Mouse (Mus musculus) kidney, postnatal 25 days (tissue): ENCODE data around the gene Gemin5.
"Not testable (repeated sequence)": the region's sequence is repeated elsewhere in the genome, so short reads cannot be mapped to it uniquely, and the experiment has no call there.

Experiments used
- DNase-seq, 2 experiments: peaks; one replicate each; pipeline ENCODE4 v3.0.0; 2021; ENCODE audit warnings: mixed read lengths in 2 of 2

Gemin5 gene

GRCm38 (mm10) chr11:58107009-58107408, 61.3 kb downstream of the Gemin5 start:
- DNase-seq, result no peak

GRCm38 (mm10) chr11:58104351-58104791, 64.0 kb downstream of the Gemin5 start:
- DNase-seq, result peak in 1 of 2 experiments; percentile 25

- peak; percentile 99 to 100 for DNase-seq
Measured at GRCm38 (mm10) chr11:58103697-58104306, 64.5 kb downstream of the Gemin5 start, which contains the start of gene Cnot8. TSS of gene Cnot8 (plus strand) at chr11:58104153.

- DNase-seq, result peak in 1 of 2 experiments; percentile 54
Measured at GRCm38 (mm10) chr11:58103344-58103653, 65.0 kb downstream of the Gemin5 start.

GRCm38 (mm10) chr11:58102581-58103343, 65.6 kb downstream of the Gemin5 start:
- no peak for DNase-seq

- no peak for DNase-seq
Measured at GRCm38 (mm10) chr11:58102146-58102545, 66.2 kb downstream of the Gemin5 start.

GRCm38 (mm10) chr11:58101194-58101720, 67.1 kb downstream of the Gemin5 start:
- DNase-seq, result no peak

- DNase-seq, result no peak
Measured at GRCm38 (mm10) chr11:58100006-58100405, 68.3 kb downstream of the Gemin5 start.

GRCm38 (mm10) chr11:58098366-58098720, 70.0 kb downstream of the Gemin5 start:
- DNase-seq, result not testable (repeated sequence)

- peak; percentile 5 to 41 for DNase-seq
Measured at GRCm38 (mm10) chr11:58097621-58098365, 70.5 kb downstream of the Gemin5 start.

GRCm38 (mm10) chr11:58096821-58097620, 71.3 kb downstream of the Gemin5 start:
- peak in 1 of 2 experiments; percentile 7 for DNase-seq

- DNase-seq, result no peak
Measured at GRCm38 (mm10) chr11:58096160-58096559, 72.2 kb downstream of the Gemin5 start.

- DNase-seq, result no peak
Measured at GRCm38 (mm10) chr11:58095561-58095960, 72.8 kb downstream of the Gemin5 start.

- no peak for DNase-seq
Measured at GRCm38 (mm10) chr11:58094766-58095165, 73.6 kb downstream of the Gemin5 start.

GRCm38 (mm10) chr11:58093021-58093528, 75.3 kb downstream of the Gemin5 start, which contains the start of gene Gm12248:
TSS of gene Gm12248 (minus strand) at chr11:58093134.
- DNase-seq, result peak; percentile 35 to 75

GRCm38 (mm10) chr11:58092541-58092940, 75.8 kb downstream of the Gemin5 start:
- DNase-seq, result no peak

GRCm38 (mm10) chr11:58081716-58082115, 86.6 kb downstream of the Gemin5 start:
- DNase-seq, result no peak

GRCm38 (mm10) chr11:58077270-58077669, 91.1 kb downstream of the Gemin5 start:
- DNase-seq, result no peak

- no peak for DNase-seq
Measured at GRCm38 (mm10) chr11:58072978-58073377, 95.4 kb downstream of the Gemin5 start.
